Mouse (Mus musculus) myocyte (in vitro differentiated cells): ENCODE results near the gene Cyp26c1.

ENCODE experiments used
- E2F4 ChIP-seq: IDR thresholded peaks from one replicate; pipeline ENCODE4 v1.6.1; 2011; ENCODE audit warnings: mild to moderate bottlenecking, control low read depth, moderate library complexity; ENCODE audit not compliant: insufficient read depth
- MAX ChIP-seq: IDR thresholded peaks from one replicate; pipeline ENCODE4 v1.6.1; 2011; ENCODE audit warnings: low read depth, mild to moderate bottlenecking, control low read depth
- MYOD1 ChIP-seq, 3 experiments: IDR thresholded peaks; one replicate each; pipeline ENCODE4 v1.6.1; 2011; ENCODE audit warnings: control low read depth in 2 of 3, low read depth in 2 of 3, mild to moderate bottlenecking in 2 of 3, moderate library complexity in 1 of 3; ENCODE audit not compliant: insufficient read length in 2 of 3, control insufficient read depth in 1 of 3
- MYOG ChIP-seq, 3 experiments: IDR thresholded peaks; one replicate each; pipeline ENCODE4 v1.6.1; 2011; ENCODE audit warnings: control low read depth in 2 of 3, low read depth in 2 of 3, mild to moderate bottlenecking in 2 of 3; ENCODE audit not compliant: insufficient read length in 2 of 3, control insufficient read depth in 1 of 3, insufficient read depth in 1 of 3
- POLR2A ChIP-seq: IDR thresholded peaks from one replicate; pipeline ENCODE4 v1.6.1; 2011; ENCODE audit warnings: low read depth, mild to moderate bottlenecking, control low read depth, moderate library complexity; ENCODE audit not compliant: insufficient read length
- POLR2AphosphoS2 ChIP-seq: IDR thresholded peaks from one replicate; pipeline ENCODE4 v1.6.1; 2011; ENCODE audit warnings: low read depth, control low read depth; ENCODE audit not compliant: insufficient read length
- SRF ChIP-seq: IDR thresholded peaks from one replicate; pipeline ENCODE4 v1.6.1; 2011; ENCODE audit warnings: low read depth; ENCODE audit not compliant: control insufficient read depth, insufficient read length
- TCF3 ChIP-seq: IDR thresholded peaks from one replicate; pipeline ENCODE4 v1.6.1; 2011; ENCODE audit warnings: low read depth, control low read depth; ENCODE audit not compliant: insufficient read length
- USF1 ChIP-seq: IDR thresholded peaks from one replicate; pipeline ENCODE4 v1.6.1; 2011; ENCODE audit warnings: low read depth, mild to moderate bottlenecking, control low read depth, moderate library complexity

DNA sequence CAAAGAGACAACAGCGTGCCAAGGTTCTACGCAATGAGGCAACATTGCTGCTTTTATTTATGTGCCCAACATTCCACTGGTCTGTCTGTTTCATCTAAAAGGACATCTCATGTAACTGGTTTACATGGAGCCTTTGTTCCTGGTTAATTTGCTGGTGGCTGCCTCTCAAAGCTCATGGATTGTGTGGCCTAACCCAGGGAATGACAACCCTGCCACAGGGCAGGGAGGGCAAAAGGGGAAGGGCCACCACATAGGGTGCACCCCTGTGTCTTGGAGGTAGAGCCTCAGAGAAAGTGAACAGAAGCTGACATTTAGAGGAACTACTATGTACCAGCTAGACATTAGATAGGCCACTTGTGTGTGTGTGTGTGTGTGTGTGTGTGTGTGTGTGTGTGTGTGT is 42.0 kb downstream of the Cyp26c1 start:
- TF ChIP-seq POLR2A (no peak), SRF (no peak), E2F4 (no peak), MAX (no peak), POLR2AphosphoS2 (no peak), USF1 (no peak), TCF3 (no peak), MYOG (IDR thresholded peaks at IDR 0.05; ENCODE audit: control insufficient read depth in 1 of 3, insufficient read depth in 1 of 3, insufficient read length in 2 of 3, low read depth in 2 of 3) (no peak), MYOD1 (IDR thresholded peaks at IDR 0.05; ENCODE audit: control insufficient read depth in 1 of 3, insufficient read length in 2 of 3, low read depth in 2 of 3) (no peak)
